Mouse (Mus musculus) spleen, adult 2 months (tissue): ENCODE data around the gene Il6ra. TPM values are rescaled to one million over a fixed set of nuclear protein-coding genes. Genes with fewer than 3 reads are reported as not detected.

Experiments
- DNase-seq, 2 experiments: peaks; one replicate each; pipeline versions ENCODE4 v3.0.0 to v3.0.0-alpha.2; 2012 to 2021; ENCODE audit warnings: low spot score in 2 of 2, low read depth in 1 of 2
- H3K27ac ChIP-seq: fragments of 200-500 bp; 2 replicates; pipeline ENCODE4 v1.5.1; 2012; ENCODE audit warnings: low read length, inconsistent platforms; ENCODE audit not compliant: insufficient read depth
- H3K27me3 ChIP-seq: fragments of 200-500 bp; 2 replicates; pipeline ENCODE4 v1.6.1; 2012; ENCODE audit warnings: mild to moderate bottlenecking, moderate library complexity, low read length, inconsistent platforms; ENCODE audit not compliant: control insufficient read depth, insufficient read depth
- H3K36me3 ChIP-seq: fragments of 200-500 bp; 2 replicates; pipeline ENCODE4 v1.6.1; 2012; ENCODE audit warnings: mild to moderate bottlenecking, low read length, inconsistent platforms; ENCODE audit not compliant: control insufficient read depth, insufficient read depth
- H3K4me1 ChIP-seq: fragments of 200-500 bp; 2 replicates; pipeline ENCODE4 v1.6.1; 2011; ENCODE audit warnings: inconsistent platforms; ENCODE audit not compliant: control insufficient read depth, insufficient read depth, insufficient read length
- H3K4me3 ChIP-seq: fragments of 200-500 bp; 2 replicates; pipeline ENCODE4 v1.5.1; 2011; ENCODE audit warnings: mild to moderate bottlenecking, inconsistent platforms; ENCODE audit not compliant: insufficient read depth, insufficient read length; ENCODE audit errors: extremely low read depth
- CTCF ChIP-seq: fragments of 200-500 bp; IDR thresholded peaks from 2 replicates; pipeline ENCODE4 v1.5.1; 2011; ENCODE audit warnings: mild to moderate bottlenecking, inconsistent platforms; ENCODE audit not compliant: insufficient read depth, insufficient read length, insufficient replicate concordance; ENCODE audit errors: extremely low read depth
- POLR2A ChIP-seq: fragments of 200-500 bp; IDR thresholded peaks from 2 replicates; pipeline ENCODE4 v1.6.1; 2011; ENCODE audit warnings: low read depth, low read length, inconsistent platforms
- WGBS: fragments of 180-500 bp; shearing (Covaris S2); methylation state at CpG from one replicate; pipeline ENCODE4 v1.1.7; 2018; 5-methylcytosine and 5-hydroxymethylcytosine counted together
- polyA plus RNA-seq: library from polyadenylated mRNA; depleted of rRNA; stranded (reverse); fragments of >200 nt; gene quantifications from 2 replicates; pipeline ENCODE4 v1.2.3, GENCODE M21; 2012

The Il6ra gene
- polyA plus RNA-seq, 1 experiment = 21.4 TPM

DNA sequence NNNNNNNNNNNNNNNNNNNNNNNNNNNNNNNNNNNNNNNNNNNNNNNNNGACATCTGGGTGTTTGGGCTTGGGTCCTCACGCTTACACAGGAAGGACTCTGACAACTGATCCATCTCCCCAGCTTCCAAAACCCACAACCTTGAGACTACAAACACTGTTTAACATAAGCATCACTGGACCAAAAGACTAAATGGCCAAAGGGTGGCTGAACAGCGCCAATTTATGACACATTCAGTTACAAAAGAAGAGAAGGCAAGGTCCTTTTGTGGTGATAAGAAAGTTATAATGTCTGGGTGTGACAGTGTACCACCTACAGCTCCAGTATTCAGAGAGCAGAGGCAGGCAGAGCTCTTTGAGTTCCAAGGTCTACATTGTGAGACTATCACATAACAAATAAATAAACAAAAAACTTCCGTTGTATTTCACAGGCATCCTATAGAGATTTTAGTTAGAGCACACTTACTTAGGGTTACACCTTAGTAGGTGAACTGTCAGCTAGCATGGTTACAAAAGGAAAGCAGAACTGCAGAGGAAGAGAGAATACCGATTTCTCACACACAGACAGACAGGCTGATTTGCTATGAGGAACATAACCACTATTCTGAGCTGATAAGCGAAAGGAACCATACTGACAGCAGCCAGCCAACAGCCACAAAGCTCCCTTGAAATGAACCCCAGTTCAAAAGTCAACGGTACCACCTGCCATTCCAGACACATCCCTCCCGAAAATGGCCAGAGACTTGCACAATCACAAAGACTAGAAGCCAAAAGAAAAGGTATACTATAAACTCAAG, 43.4 kb upstream of the Il6ra start:
- Histone ChIP-seq H3K27ac (no peak overlapping the region), H3K4me3 (no peak overlapping the region), H3K4me1 (peaks cover 15% of the 10 kb centered on the region), H3K27me3 (no peaks in the 10 kb centered on the region), H3K36me3 (peaks cover 26% of the 10 kb centered on the region)
- TF ChIP-seq POLR2A = no peak
- no peak for TF ChIP-seq CTCF
- WGBS = 86% methylated on average over 7 of the region's 7 CpGs
- no peak for DNase-seq

DNA sequence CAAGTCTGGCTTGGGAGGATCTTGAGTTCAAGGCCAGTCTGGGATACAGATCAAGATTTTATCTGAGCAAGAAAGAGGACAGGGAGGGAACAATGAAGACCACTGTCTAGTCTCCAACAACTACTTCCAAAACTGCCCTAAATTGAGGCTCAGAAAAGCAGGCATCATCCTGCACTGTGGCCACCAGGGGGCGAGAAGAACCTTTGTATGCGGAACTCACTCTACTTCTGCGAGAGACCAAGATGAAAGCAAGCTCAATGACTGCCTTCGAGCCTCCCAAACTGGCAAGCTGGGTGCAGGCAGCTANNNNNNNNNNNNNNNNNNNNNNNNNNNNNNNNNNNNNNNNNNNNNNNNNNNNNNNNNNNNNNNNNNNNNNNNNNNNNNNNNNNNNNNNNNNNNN, 40.4 kb upstream of the Il6ra start:
- under 1% methylated on average over 4 of the region's 4 CpGs for WGBS
- no peaks in the 10 kb centered on the region for H3K27me3 ChIP-seq
- H3K4me1 ChIP-seq = no peaks in the 10 kb centered on the region
- peak; percentile 60 to 73 for DNase-seq
- TF ChIP-seq POLR2A (no peak), CTCF (peak; percentile 88; the same call in 1 of the 2 replicates)
- H3K36me3 ChIP-seq = peaks cover 38% of the 10 kb centered on the region
- H3K4me3 ChIP-seq = no peak overlapping the region
- H3K27ac ChIP-seq = no peak overlapping the region

DNA sequence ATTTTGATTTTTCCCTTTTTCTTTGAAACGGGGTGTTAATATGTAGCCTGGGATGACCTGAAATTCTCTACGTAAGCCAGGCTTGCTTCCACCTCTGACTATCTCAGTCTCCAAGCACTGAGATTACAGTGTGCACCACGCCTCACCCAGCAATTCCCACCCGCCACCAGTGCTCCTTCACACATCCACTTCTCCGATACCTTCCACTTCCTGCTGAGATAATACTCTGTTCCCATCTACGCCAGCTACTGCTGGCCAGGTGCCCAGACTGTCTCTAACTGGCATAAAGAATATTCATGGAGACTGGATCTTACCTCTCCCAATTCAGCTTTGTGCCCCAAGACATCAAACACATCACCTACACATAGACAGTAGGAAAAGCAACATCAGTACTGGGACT, 35.7 kb upstream of the Il6ra start:
- DNase-seq = no peak
- no peaks in the 10 kb centered on the region for H3K27me3 ChIP-seq
- peaks cover 56% of the 10 kb centered on the region for H3K36me3 ChIP-seq
- TF ChIP-seq POLR2A = no peak
- TF ChIP-seq CTCF = no peak
- H3K4me3 ChIP-seq = no peak overlapping the region
- 91% methylated on average over 6 of the region's 6 CpGs for WGBS
- H3K4me1 ChIP-seq = no peaks in the 10 kb centered on the region
- no peak overlapping the region for H3K27ac ChIP-seq

DNA sequence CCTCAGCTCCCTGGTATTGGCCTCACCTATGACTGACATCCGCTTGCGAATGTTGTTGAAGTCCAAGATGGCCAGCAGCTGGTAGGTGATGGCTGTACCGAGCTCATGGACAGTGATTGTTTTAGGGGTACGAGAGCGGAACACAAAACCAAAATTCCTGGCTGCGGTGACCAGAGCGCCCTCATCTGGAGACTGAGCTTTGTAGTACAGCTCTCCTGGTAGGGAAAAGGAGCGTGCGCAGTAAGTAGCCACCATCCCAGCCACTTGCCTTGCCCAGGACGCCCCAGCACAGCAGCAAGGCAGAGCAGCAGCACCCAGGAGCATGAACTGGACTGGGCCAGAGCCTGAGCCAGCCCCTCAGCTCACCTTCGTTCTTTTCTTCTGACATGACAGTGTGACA, 35.0 kb upstream of the Il6ra start:
- DNase-seq = no peak
- Histone ChIP-seq H3K36me3 (peaks cover 61% of the 10 kb centered on the region), H3K27me3 (no peaks in the 10 kb centered on the region), H3K27ac (no peak overlapping the region), H3K4me3 (no peak overlapping the region), H3K4me1 (no peaks in the 10 kb centered on the region)
- WGBS = 92% methylated on average over 11 of the region's 11 CpGs
- TF ChIP-seq CTCF = no peak
- TF ChIP-seq POLR2A = no peak

DNA sequence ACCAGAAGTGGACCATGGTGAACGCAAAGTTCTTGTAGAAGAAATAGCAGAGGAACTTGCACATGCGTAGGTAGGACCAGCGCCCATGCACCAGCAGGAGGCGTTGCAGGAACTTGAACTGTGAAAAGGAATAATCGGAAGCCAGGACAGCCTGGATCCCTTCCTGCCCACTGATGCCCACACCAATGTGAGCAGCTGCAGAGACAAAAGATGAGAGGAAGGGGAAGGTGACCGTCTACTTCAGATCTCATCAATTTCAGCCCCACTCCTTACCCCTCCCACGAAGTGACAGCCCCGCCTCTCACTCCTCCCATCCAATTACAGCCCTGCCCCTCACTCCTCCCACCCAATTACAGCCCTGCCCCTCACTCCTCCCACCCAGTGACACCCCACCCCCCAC, 32.0 kb upstream of the Il6ra start:
- TF ChIP-seq CTCF (no peak), POLR2A (no peak)
- H3K36me3 ChIP-seq = peaks cover 69% of the 10 kb centered on the region
- H3K27me3 ChIP-seq = no peaks in the 10 kb centered on the region
- H3K4me1 ChIP-seq = no peaks in the 10 kb centered on the region
- no peak for DNase-seq
- WGBS = 87% methylated on average over 8 of the region's 8 CpGs
- no peak overlapping the region for H3K4me3 ChIP-seq
- no peak overlapping the region for H3K27ac ChIP-seq

DNA sequence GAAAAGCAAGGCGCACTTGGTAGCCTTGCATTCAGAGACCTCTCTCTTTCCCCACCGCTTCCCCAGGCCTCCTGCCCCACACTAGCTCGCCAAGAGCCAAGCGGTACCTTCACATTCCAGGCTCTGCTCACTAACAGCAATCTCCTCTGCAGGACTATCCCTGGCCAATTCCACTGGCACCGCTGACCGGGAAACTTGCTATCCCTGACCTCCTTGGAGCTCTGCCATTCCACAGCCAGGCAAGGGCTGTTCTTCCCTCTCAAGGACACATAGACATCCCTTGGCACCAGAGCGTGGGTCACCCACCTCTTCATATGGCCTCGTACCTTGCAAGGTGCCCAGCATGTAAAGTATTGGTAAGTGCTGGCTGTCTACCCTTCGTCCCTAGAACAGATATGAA, 29.9 kb upstream of the Il6ra start:
- Histone ChIP-seq H3K4me1 (no peaks in the 10 kb centered on the region), H3K4me3 (no peak overlapping the region)
- TF ChIP-seq POLR2A = no peak
- TF ChIP-seq CTCF = no peak

DNA sequence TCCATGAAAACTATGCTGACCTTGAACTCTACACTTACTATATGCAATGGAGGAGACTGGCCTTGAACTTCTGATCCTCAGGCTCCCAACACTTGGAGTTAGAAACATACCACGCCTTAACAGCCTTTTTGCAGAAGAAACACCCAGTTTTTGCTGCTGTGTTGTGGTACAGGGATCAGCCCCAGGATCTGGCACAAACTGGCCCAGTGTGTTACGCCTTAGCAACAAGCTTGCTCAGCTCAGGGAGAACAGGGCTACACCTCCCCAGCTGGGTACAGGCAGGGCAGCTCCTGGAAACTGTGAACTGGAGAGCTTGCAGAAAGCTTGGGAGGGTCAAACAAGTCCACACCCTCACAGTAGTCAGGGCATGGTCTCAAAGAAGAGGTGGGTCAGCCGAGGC, 23.5 kb upstream of the Il6ra start:
- 0 out of 2 replicates have a peak, but pooled peaks cover 2% of the 10 kb centered on the region for H3K4me1 ChIP-seq

More for the DNA sequence above, 29.9 kb upstream of the Il6ra start:
- WGBS = 89% methylated on average over 9 of the region's 9 CpGs
- no peak for DNase-seq
- Histone ChIP-seq H3K27ac (no peak overlapping the region), H3K27me3 (no peaks in the 10 kb centered on the region), H3K36me3 (peaks cover 57% of the 10 kb centered on the region)

More for the DNA sequence above, 23.5 kb upstream of the Il6ra start:
- no peak for DNase-seq
- TF ChIP-seq CTCF = no peak
- no peak for TF ChIP-seq POLR2A
- no peak overlapping the region for H3K27ac ChIP-seq
- no peaks in the 10 kb centered on the region for H3K27me3 ChIP-seq
- 88% methylated on average over 3 of the region's 3 CpGs for WGBS
- no peak overlapping the region for H3K4me3 ChIP-seq
- H3K36me3 ChIP-seq = peaks cover 15% of the 10 kb centered on the region
